Mouse (Mus musculus): ENCODE measurements around the gene Adcy5. TPM values are rescaled to one million over a fixed set of nuclear protein-coding genes. Genes with fewer than 3 reads are reported as not detected.

The Adcy5 gene
- total and polyA plus RNA-seq, 3 experiments, result under 0.01 to 0.08 TPM; not detected in 1

GRCm38 (mm10) chr16:35165361-35165760 lies 10.7 kb downstream of the Adcy5 start:
- H3K27ac ChIP-seq (ENCODE audit: control insufficient read depth, low read depth, low read length), result no peak overlapping the region
- no peaks in the 10 kb centered on the region for H3K27me3 ChIP-seq (ENCODE audit: control insufficient read depth in 1 of 2, insufficient read depth in 2 of 2, low read length in 2 of 2)
- H3K9me3 ChIP-seq (replicated peaks; ENCODE audit: insufficient read depth, low read length), result no peaks in the 10 kb centered on the region
- DNase-seq (ENCODE audit: low read depth, low spot score), result no peak
- no peaks in the 10 kb centered on the region for H3K79me2 ChIP-seq (ENCODE audit: control insufficient read depth, insufficient read depth, low read length, poor library complexity)
- no peaks in the 10 kb centered on the region for H3K36me3 ChIP-seq (ENCODE audit: control insufficient read depth in 1 of 2, insufficient read depth in 2 of 2, low read length in 2 of 2)
- no peak overlapping the region for H3K4me3 ChIP-seq (ENCODE audit: control insufficient read depth in 1 of 2, insufficient read depth in 1 of 2, low read depth in 2 of 2, low read length in 2 of 2)
- no peaks in the 10 kb centered on the region for H3K4me1 ChIP-seq (ENCODE audit: control insufficient read depth in 1 of 2, insufficient read depth in 2 of 2, low read length in 2 of 2)
- TF ChIP-seq TAL1 (IDR thresholded peaks at IDR 0.05; ENCODE audit: low read length) (no peak), USF1 (IDR thresholded peaks at IDR 0.05; ENCODE audit: low read depth, low read length) (no peak), SMC3 (IDR thresholded peaks at IDR 0.05; ENCODE audit: low read depth, low read length) (no peak), TCF12 (IDR thresholded peaks at IDR 0.05; ENCODE audit: low read depth, low read length) (no peak), ZKSCAN1 (IDR thresholded peaks at IDR 0.05; ENCODE audit: low read depth, low read length) (no peak), MYB (IDR thresholded peaks at IDR 0.05; ENCODE audit: low read depth, low read length) (no peak)
- no peak overlapping the region for H3K9ac ChIP-seq (ENCODE audit: control insufficient read depth, low read depth, low read length, poor library complexity, severe bottlenecking)

GRCm38 (mm10) chr16:35165788-35166187 lies 11.1 kb downstream of the Adcy5 start:
- Histone ChIP-seq H3K4me3 (ENCODE audit: control insufficient read depth in 1 of 2, insufficient read depth in 1 of 2, low read depth in 2 of 2, low read length in 2 of 2) (no peak overlapping the region), H3K27me3 (ENCODE audit: control insufficient read depth in 1 of 2, insufficient read depth in 2 of 2, low read length in 2 of 2) (no peaks in the 10 kb centered on the region), H3K27ac (ENCODE audit: control insufficient read depth, low read depth, low read length) (no peak overlapping the region), H3K79me2 (ENCODE audit: control insufficient read depth, insufficient read depth, low read length, poor library complexity) (no peaks in the 10 kb centered on the region), H3K9me3 (replicated peaks; ENCODE audit: insufficient read depth, low read length) (no peaks in the 10 kb centered on the region), H3K36me3 (ENCODE audit: control insufficient read depth in 1 of 2, insufficient read depth in 2 of 2, low read length in 2 of 2) (no peaks in the 10 kb centered on the region), H3K9ac (ENCODE audit: control insufficient read depth, low read depth, low read length, poor library complexity, severe bottlenecking) (no peak overlapping the region), H3K4me1 (ENCODE audit: control insufficient read depth in 1 of 2, insufficient read depth in 2 of 2, low read length in 2 of 2) (no peaks in the 10 kb centered on the region)
- no peak for DNase-seq (ENCODE audit: low read depth, low spot score)
- no peak for TF ChIP-seq MAFK (IDR thresholded peaks at IDR 0.05; ENCODE audit: borderline replicate concordance, low read depth, low read length)
- no peak for TF ChIP-seq CHD1 (IDR thresholded peaks at IDR 0.05; ENCODE audit: low read depth, low read length)
- TF ChIP-seq NRF1 (IDR thresholded peaks at IDR 0.05; ENCODE audit: insufficient read depth, low read depth, low read length, poor library complexity, severe bottlenecking), result no peak
- TF ChIP-seq POLR2AphosphoS2 (IDR thresholded peaks at IDR 0.05; ENCODE audit: low read length), result no peak
- TF ChIP-seq RCOR1 (IDR thresholded peaks at IDR 0.05; ENCODE audit: low read depth, low read length), result no peak
- no peak for TF ChIP-seq NELFE (IDR thresholded peaks at IDR 0.05; ENCODE audit: low read depth, low read length)
- no peak for TF ChIP-seq CTCF (IDR thresholded peaks at IDR 0.05 in 2 of 3, conservative IDR thresholded peaks at IDR 0.05 in 1 of 3; ENCODE audit: control insufficient read depth in 1 of 3, insufficient read depth in 1 of 3, low read depth in 2 of 3, low read length in 3 of 3, poor library complexity in 1 of 3, severe bottlenecking in 1 of 3)
- no peak for TF ChIP-seq ELF1 (IDR thresholded peaks at IDR 0.05; ENCODE audit: low read depth, low read length)
- TF ChIP-seq JUND (IDR thresholded peaks at IDR 0.05; ENCODE audit: low read depth, low read length), result no peak
- TF ChIP-seq CHD2 (IDR thresholded peaks at IDR 0.05; ENCODE audit: low read length), result no peak
- TF ChIP-seq TAL1 (IDR thresholded peaks at IDR 0.05; ENCODE audit: low read length), result no peak
- no peak for TF ChIP-seq BHLHE40 (IDR thresholded peaks at IDR 0.05; ENCODE audit: borderline replicate concordance, low read depth, low read length)
- no peak for TF ChIP-seq SIN3A (IDR thresholded peaks at IDR 0.05; ENCODE audit: low read length)
- no peak for TF ChIP-seq USF2 (IDR thresholded peaks at IDR 0.05; ENCODE audit: borderline replicate concordance in 1 of 2, insufficient read depth in 1 of 2, low read depth in 1 of 2, low read length in 2 of 2)
- no peak for TF ChIP-seq MYC (IDR thresholded peaks at IDR 0.05; ENCODE audit: low read depth, low read length)
- TF ChIP-seq ZMIZ1 (IDR thresholded peaks at IDR 0.05; ENCODE audit: low read depth, low read length), result no peak
- no peak for TF ChIP-seq MEF2A (IDR thresholded peaks at IDR 0.05; ENCODE audit: extremely low read depth, insufficient replicate concordance, low read depth, low read length, poor library complexity, severe bottlenecking)
- no peak for TF ChIP-seq MAX (IDR thresholded peaks at IDR 0.05; ENCODE audit: low read length)
- TF ChIP-seq POLR2A (IDR thresholded peaks at IDR 0.05; ENCODE audit: control insufficient read depth in 1 of 2, insufficient read depth in 1 of 2, low read depth in 1 of 2, low read length in 2 of 2, poor library complexity in 1 of 2), result no peak
- TF ChIP-seq RAD21 (IDR thresholded peaks at IDR 0.05; ENCODE audit: low read depth, low read length), result no peak

Data from MEL (cell line).